Mouse (Mus musculus) liver, postnatal 0 days (tissue): ENCODE results near the gene 4933430I17Rik.

Source experiments
- CTCF ChIP-seq: sonication (generic); IDR thresholded peaks from 2 replicates; pipeline ENCODE4 v1.5.1; 2016; ENCODE audit warnings: antibody characterized with exemption, low read depth
- EP300 ChIP-seq: IDR thresholded peaks from 2 replicates; pipeline ENCODE4 v1.6.1; 2016; ENCODE audit warnings: antibody characterized with exemption, low read depth, mild to moderate bottlenecking

GRCm38 (mm10) chr4:62517538-62518415, 7.4 kb upstream of the 4933430I17Rik start:
- TF ChIP-seq EP300, result no peak
- no peak for TF ChIP-seq CTCF
